Mouse (Mus musculus) forelimb bud, embryonic 11.5 days (tissue): Measurements from ENCODE around the gene Pou5f1.
"Not testable (repeated sequence)": the region's sequence is repeated elsewhere in the genome, so short reads cannot be mapped to it uniquely, and the experiment has no call there.

Source experiments
- DNase-seq: peaks from one replicate; pipeline ENCODE4 v3.0.0-alpha.2; 2012; ENCODE audit warnings: low read depth, low spot score

Pou5f1 gene

GRCm38 (mm10) chr17:35505776-35506175, at the start of gene Pou5f1:
Gene Pou5f1 (plus strand): TSS chr17:35506018.
- no peak for DNase-seq

GRCm38 (mm10) chr17:35458247-35458646, 47.6 kb upstream of the Pou5f1 start:
- DNase-seq, result not testable (repeated sequence)

GRCm38 (mm10) chr17:35460513-35461341, 45.1 kb upstream of the Pou5f1 start:
- not testable (repeated sequence) for DNase-seq

GRCm38 (mm10) chr17:35465651-35466050, 40.2 kb upstream of the Pou5f1 start:
- not testable (repeated sequence) for DNase-seq

GRCm38 (mm10) chr17:35468936-35469335, 36.9 kb upstream of the Pou5f1 start:
- DNase-seq, result not testable (repeated sequence)

GRCm38 (mm10) chr17:35469842-35470751, 35.7 kb upstream of the Pou5f1 start, which contains the start of gene H2-Q10:
Gene H2-Q10 (plus strand): TSS chr17:35470089.
- DNase-seq, result no peak

GRCm38 (mm10) chr17:35484066-35484465, 21.8 kb upstream of the Pou5f1 start:
- peak; percentile 53 for DNase-seq

- DNase-seq, result no peak
Measured at GRCm38 (mm10) chr17:35485702-35486101, 20.1 kb upstream of the Pou5f1 start.

- DNase-seq, result no peak
Measured at GRCm38 (mm10) chr17:35486726-35487125, 19.1 kb upstream of the Pou5f1 start.

GRCm38 (mm10) chr17:35488041-35488440, 17.8 kb upstream of the Pou5f1 start:
- no peak for DNase-seq

GRCm38 (mm10) chr17:35490320-35490719, 15.5 kb upstream of the Pou5f1 start:
- DNase-seq, result no peak

- no peak for DNase-seq
Measured at GRCm38 (mm10) chr17:35497124-35497523, 8.7 kb upstream of the Pou5f1 start.

- peak; percentile 31 for DNase-seq
Measured at GRCm38 (mm10) chr17:35502226-35502625, 3.6 kb upstream of the Pou5f1 start.

GRCm38 (mm10) chr17:35502762-35503161, 3.1 kb upstream of the Pou5f1 start:
- DNase-seq, result no peak

- no peak for DNase-seq
Measured at GRCm38 (mm10) chr17:35503849-35504248, 2.0 kb upstream of the Pou5f1 start.

GRCm38 (mm10) chr17:35504628-35505481, 963 bp upstream of the Pou5f1 start:
- DNase-seq, result no peak

GRCm38 (mm10) chr17:35506881-35507280, 1.1 kb downstream of the Pou5f1 start:
- no peak for DNase-seq

- no peak for DNase-seq
Measured at GRCm38 (mm10) chr17:35507556-35508260, 1.9 kb downstream of the Pou5f1 start.

- DNase-seq, result not testable (repeated sequence)
Measured at GRCm38 (mm10) chr17:35508279-35508678, 2.5 kb downstream of the Pou5f1 start.

- peak; percentile 52 for DNase-seq
Measured at GRCm38 (mm10) chr17:35509284-35509683, 3.5 kb downstream of the Pou5f1 start.
